Mouse (Mus musculus): ENCODE results near the gene Gm43720. TPM values are rescaled to one million over a fixed set of nuclear protein-coding genes. Genes with fewer than 3 reads are reported as not detected.

Gm43720 gene
- not detected for polyA plus RNA-seq (2014; fragmentation: Illumina TruSeq; extraction: RNeasy Lipid Tissue Mini Kit (QIAGEN cat#74804); ENCODE audit: insufficient read depth, low read depth, low replicate concordance)

DNA sequence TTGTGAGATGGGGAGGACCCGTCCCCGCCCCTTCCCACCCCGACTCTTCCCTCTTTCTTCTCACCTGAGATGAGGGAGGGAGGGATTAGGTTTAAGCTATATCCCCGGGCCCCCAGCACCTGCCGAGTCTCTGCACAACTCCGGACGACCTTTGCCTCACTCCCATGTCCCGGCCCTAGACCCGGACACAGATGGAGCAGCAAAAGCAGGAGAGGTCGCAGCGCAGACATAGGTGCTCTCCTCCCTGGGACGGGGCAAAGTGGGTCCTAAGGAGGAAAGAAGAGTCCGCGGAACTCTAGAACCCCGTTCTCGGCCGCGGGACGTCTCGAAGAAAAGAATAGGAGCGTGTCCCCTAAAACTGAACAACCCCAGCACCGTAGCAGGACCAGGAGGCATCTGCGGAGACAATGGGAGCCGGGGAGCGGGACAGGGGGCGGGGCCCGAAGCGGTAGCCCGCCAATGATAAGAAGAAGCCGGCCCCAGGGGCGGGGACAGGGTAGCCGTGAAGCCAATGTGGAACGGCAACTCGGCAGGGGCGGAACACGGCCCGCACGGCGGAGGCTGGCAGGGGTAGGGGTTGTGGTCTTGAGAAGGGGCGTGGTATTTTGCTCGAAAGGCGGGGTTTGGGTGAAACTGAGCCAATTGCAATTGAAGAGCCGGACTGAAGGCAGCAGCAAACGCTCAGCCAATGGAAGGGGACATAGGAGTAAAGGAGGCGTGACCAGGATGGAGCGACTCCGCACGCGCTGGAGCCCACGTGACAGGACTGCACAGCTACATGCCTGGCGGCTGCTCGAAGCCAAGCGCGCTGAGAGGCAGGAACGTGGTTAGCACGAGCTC, at the start of gene Gm43720, which contains the start of the genes Gpc2 and Stag3:
Gene Gm43720 (minus strand): TSS at position 374 of the 840 bp plus-strand sequence.
Gene Gpc2 (minus strand): TSS at position 421 of the 840 bp plus-strand sequence.
Gene Stag3 (plus strand): TSS at position 656 of the 840 bp plus-strand sequence.

DNA sequence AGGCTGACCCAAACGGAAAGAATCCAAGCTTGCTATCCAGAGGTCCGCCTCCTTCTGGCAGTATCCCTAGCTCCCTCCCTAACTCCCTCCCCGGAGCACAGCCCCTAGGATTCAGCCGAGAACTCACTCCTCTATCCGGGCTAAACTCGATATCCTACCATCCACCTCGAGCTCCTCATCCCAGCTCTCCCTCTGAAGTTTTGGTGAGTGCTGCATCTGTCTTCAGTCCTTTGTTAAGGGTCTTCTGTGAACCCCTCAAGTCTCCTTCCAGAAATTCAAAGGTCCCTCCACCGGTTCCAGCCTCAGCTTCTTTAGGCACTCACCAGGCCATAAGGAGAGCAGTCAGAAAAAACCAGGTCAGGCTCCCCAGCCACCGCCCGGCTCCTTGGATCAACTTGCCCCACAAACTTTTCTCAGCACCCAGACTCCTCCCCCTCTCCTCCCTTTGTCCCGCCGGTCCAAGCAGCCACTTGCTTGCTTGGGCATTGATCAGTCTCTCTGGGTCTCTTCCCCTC, 7.3 kb downstream of the Gm43720 start, which contains the start of gene Gal3st4:
Gene Gal3st4 (minus strand): TSS at position 432 of the 515 bp plus-strand sequence.

DNA sequence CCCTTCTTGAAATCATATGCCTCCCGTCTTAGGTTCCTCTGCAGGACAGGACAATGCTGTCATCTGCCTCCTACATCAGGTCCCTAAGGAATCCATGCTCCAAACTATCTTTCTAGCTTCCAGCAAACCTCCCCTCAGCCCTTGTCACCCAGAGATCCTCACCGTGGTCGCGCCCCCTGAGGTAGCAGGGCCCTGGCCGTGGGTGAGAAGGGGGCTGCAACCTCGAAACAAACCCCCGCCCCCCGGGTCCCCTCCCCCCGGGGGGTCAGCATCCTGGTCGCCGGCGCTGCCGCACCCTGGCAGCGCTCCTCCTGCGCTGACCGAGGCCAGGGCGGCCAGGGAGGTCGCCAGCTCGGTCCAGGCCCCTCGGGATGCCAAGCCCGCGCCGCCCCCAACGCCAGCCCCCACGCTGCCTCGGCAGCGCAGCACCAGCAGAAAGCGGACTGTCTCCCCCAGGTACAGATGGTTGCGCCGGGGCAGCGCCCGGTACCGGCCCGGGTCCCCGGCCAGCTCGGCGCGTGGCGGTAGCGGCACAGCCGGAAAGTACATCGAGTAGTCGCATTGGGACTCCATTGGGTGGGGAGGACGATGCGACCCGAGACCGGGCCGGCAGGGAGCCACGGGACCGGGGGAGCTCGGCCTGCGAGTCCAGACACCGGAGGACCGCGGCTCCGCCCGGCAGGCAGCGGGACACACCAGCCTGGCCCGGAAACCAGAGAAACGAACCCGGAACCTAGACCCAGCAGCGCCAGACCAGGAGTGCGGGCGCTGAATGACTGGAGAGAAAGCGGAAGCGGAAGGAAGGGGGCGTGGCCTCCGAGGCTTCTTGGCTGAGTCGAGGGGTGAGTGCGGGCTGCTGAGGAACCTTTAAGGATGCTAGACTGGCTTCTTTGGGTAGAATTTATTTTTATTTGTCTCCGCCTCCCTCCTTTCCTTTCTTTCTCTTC, 16.2 kb downstream of the Gm43720 start, which contains the start of gene BC037034:
Gene BC037034 (minus strand): TSS at position 774 of the 947 bp plus-strand sequence.

DNA sequence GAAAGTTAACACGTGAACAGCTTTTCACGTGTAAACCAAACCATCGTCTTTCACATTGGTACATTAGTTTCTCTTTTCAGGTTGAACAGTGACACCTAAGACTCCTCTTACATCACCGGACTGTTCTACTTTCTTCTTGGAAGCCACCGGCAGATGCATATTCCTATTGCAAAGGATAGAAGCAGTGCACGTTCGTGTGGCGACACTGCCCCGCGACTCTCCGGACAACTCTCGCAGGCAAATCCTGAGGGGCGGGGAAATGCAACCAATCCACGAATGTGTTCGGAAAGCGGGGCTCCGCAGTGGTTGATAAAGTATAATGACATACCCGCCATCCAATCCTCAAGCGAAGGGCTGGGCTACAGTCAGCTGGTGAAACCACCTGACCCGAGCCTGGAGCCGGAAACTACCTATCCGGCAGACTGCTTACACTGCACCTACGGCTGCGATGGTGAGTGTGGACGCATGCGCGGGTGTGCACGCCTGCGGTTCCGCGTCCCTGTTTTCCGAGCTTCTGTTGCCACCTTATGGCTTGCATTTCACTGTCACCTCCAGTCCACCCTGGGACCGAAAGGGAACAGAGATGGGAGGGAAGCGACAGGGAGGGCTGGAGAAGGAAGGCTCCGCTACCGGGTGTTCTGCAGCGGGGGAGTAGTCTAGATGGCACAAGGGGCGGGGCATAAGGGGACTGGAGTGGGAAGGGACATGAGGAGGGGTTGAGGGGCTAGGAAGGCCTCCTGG, 24.2 kb downstream of the Gm43720 start, which contains the start of gene Lamtor4:
Gene Lamtor4 (plus strand): TSS at position 130 of the 741 bp plus-strand sequence.

DNA sequence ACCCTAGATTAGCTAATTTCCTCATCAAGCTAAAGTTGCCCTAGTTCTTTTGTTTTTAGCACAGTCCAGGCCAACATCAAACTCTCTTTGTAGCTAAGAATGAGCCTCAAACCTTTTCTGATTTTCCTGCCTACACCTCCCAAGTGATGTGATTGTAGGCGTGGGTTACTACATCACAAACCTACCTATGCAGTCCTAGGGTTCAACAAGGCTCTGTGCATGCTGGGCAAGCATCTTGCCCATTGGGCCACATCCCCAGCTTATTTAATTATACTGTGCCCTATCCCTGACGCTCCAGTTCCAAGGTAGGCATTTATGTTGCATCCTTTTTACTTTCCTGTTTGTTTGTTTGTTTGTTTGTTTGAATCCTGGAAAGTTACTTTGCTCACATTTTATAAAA, 54.1 kb downstream of the Gm43720 start, which contains the start of gene Nxpe5:
Gene Nxpe5 (plus strand): TSS at position 199 of the 400 bp plus-strand sequence.

Other genes with a start within 250 kb of the Gm43720 start
- not detected for gene Smok3c, start 226.8 kb downstream of the Gm43720 start, polyA plus RNA-seq (2014; fragmentation: Illumina TruSeq; extraction: RNeasy Lipid Tissue Mini Kit (QIAGEN cat#74804); ENCODE audit: insufficient read depth, low read depth, low replicate concordance)
- gene Zkscan1, start 194.9 kb downstream of the Gm43720 start, polyA plus RNA-seq (2014; fragmentation: Illumina TruSeq; extraction: RNeasy Lipid Tissue Mini Kit (QIAGEN cat#74804); ENCODE audit: insufficient read depth, low read depth, low replicate concordance), result 5.0 TPM
- 15.8 TPM for gene Zscan21, start 163.1 kb downstream of the Gm43720 start, polyA plus RNA-seq (2014; fragmentation: Illumina TruSeq; extraction: RNeasy Lipid Tissue Mini Kit (QIAGEN cat#74804); ENCODE audit: insufficient read depth, low read depth, low replicate concordance)
- gene Zfp113, start 124.2 kb downstream of the Gm43720 start, polyA plus RNA-seq (2014; fragmentation: Illumina TruSeq; extraction: RNeasy Lipid Tissue Mini Kit (QIAGEN cat#74804); ENCODE audit: insufficient read depth, low read depth, low replicate concordance), result 2.2 TPM
- 86.6 TPM for gene Cops6, start 118.9 kb downstream of the Gm43720 start, polyA plus RNA-seq (2014; fragmentation: Illumina TruSeq; extraction: RNeasy Lipid Tissue Mini Kit (QIAGEN cat#74804); ENCODE audit: insufficient read depth, low read depth, low replicate concordance)
- 9.1 TPM for gene Ap4m1, start 108.0 kb downstream of the Gm43720 start, polyA plus RNA-seq (2014; fragmentation: Illumina TruSeq; extraction: RNeasy Lipid Tissue Mini Kit (QIAGEN cat#74804); ENCODE audit: insufficient read depth, low read depth, low replicate concordance)
- gene Mcm7, start 107.5 kb downstream of the Gm43720 start, polyA plus RNA-seq (2014; fragmentation: Illumina TruSeq; extraction: RNeasy Lipid Tissue Mini Kit (QIAGEN cat#74804); ENCODE audit: insufficient read depth, low read depth, low replicate concordance), result 18.9 TPM
- gene Taf6, start 92.5 kb downstream of the Gm43720 start, polyA plus RNA-seq (2014; fragmentation: Illumina TruSeq; extraction: RNeasy Lipid Tissue Mini Kit (QIAGEN cat#74804); ENCODE audit: insufficient read depth, low read depth, low replicate concordance), result 17.3 TPM
- gene Cnpy4, start 92.5 kb downstream of the Gm43720 start, polyA plus RNA-seq (2014; fragmentation: Illumina TruSeq; extraction: RNeasy Lipid Tissue Mini Kit (QIAGEN cat#74804); ENCODE audit: insufficient read depth, low read depth, low replicate concordance), result 16.2 TPM
- 3.5 TPM for gene Mblac1, start 85.6 kb downstream of the Gm43720 start, polyA plus RNA-seq (2014; fragmentation: Illumina TruSeq; extraction: RNeasy Lipid Tissue Mini Kit (QIAGEN cat#74804); ENCODE audit: insufficient read depth, low read depth, low replicate concordance)
- gene Nxpe5, start 54.1 kb downstream of the Gm43720 start, polyA plus RNA-seq (2014; fragmentation: Illumina TruSeq; extraction: RNeasy Lipid Tissue Mini Kit (QIAGEN cat#74804); ENCODE audit: insufficient read depth, low read depth, low replicate concordance), result 0.40 TPM
- gene Lamtor4, start 24.5 kb downstream of the Gm43720 start, polyA plus RNA-seq (2014; fragmentation: Illumina TruSeq; extraction: RNeasy Lipid Tissue Mini Kit (QIAGEN cat#74804); ENCODE audit: insufficient read depth, low read depth, low replicate concordance), result 84.6 TPM
- gene BC037034, start 15.9 kb downstream of the Gm43720 start, polyA plus RNA-seq (2014; fragmentation: Illumina TruSeq; extraction: RNeasy Lipid Tissue Mini Kit (QIAGEN cat#74804); ENCODE audit: insufficient read depth, low read depth, low replicate concordance), result 12.5 TPM
- gene Gal3st4, start 7.1 kb downstream of the Gm43720 start, polyA plus RNA-seq (2014; fragmentation: Illumina TruSeq; extraction: RNeasy Lipid Tissue Mini Kit (QIAGEN cat#74804); ENCODE audit: insufficient read depth, low read depth, low replicate concordance), result 0.70 TPM
- gene Gpc2, start within 50 bp of the Gm43720 start, polyA plus RNA-seq (2014; fragmentation: Illumina TruSeq; extraction: RNeasy Lipid Tissue Mini Kit (QIAGEN cat#74804); ENCODE audit: insufficient read depth, low read depth, low replicate concordance), result 0.81 TPM
- gene Stag3, start 282 bp upstream of the Gm43720 start, polyA plus RNA-seq (2014; fragmentation: Illumina TruSeq; extraction: RNeasy Lipid Tissue Mini Kit (QIAGEN cat#74804); ENCODE audit: insufficient read depth, low read depth, low replicate concordance), result not detected
- gene Pvrig, start 62.0 kb upstream of the Gm43720 start, polyA plus RNA-seq (2014; fragmentation: Illumina TruSeq; extraction: RNeasy Lipid Tissue Mini Kit (QIAGEN cat#74804); ENCODE audit: insufficient read depth, low read depth, low replicate concordance), result 0.23 TPM
- gene Zfp157, start 161.5 kb upstream of the Gm43720 start, polyA plus RNA-seq (2014; fragmentation: Illumina TruSeq; extraction: RNeasy Lipid Tissue Mini Kit (QIAGEN cat#74804); ENCODE audit: insufficient read depth, low read depth, low replicate concordance), result 3.9 TPM